Mouse (Mus musculus) stomach, postnatal 0 days (tissue): ENCODE data around the gene Rps6ka1.

Experiments used
- CTCF ChIP-seq: IDR thresholded peaks from 2 replicates; pipeline ENCODE4 v1.5.1; 2016; ENCODE audit warnings: antibody characterized with exemption, low read depth, mild to moderate bottlenecking, moderate library complexity
- EP300 ChIP-seq: optimal IDR thresholded peaks from 2 replicates; pipeline ENCODE3; 2016; ENCODE audit warnings: antibody characterized with exemption

GRCm38 (mm10) chr4:133872222-133872811 is 15.3 kb downstream of the Rps6ka1 start:
- TF ChIP-seq CTCF (no peak), EP300 (no peak)
